Mouse (Mus musculus) thymus, postnatal 25 days (tissue): ENCODE data around the gene Chst1.
A peak's percentile ranks its signal among the peaks of the same experiment; 100 is the strongest.

Experiments
- DNase-seq: peaks from one replicate; pipeline ENCODE4 v3.0.0; 2022

Gene Chst1

GRCm38 (mm10) chr2:92599487-92600347 is at the start of gene Chst1:
Chst1 (plus strand) TSS chr2:92599707.
- peak; percentile 27 for DNase-seq

GRCm38 (mm10) chr2:92550051-92550450 is 49.5 kb upstream of the Chst1 start:
- DNase-seq = no peak

GRCm38 (mm10) chr2:92554536-92554935 is 45.0 kb upstream of the Chst1 start:
- DNase-seq = no peak

- DNase-seq = no peak
Observed at GRCm38 (mm10) chr2:92562930-92563329, 36.6 kb upstream of the Chst1 start.

- DNase-seq = no peak
Observed at GRCm38 (mm10) chr2:92570623-92571022, 28.9 kb upstream of the Chst1 start.

- DNase-seq = no peak
Observed at GRCm38 (mm10) chr2:92577824-92578223, 21.7 kb upstream of the Chst1 start.

GRCm38 (mm10) chr2:92581302-92581701 is 18.2 kb upstream of the Chst1 start:
- DNase-seq = no peak

GRCm38 (mm10) chr2:92582596-92582995 is 16.9 kb upstream of the Chst1 start:
- DNase-seq = no peak

GRCm38 (mm10) chr2:92587806-92588205 is 11.7 kb upstream of the Chst1 start:
- DNase-seq = no peak

GRCm38 (mm10) chr2:92594929-92595730 is 4.4 kb upstream of the Chst1 start:
- no peak for DNase-seq

GRCm38 (mm10) chr2:92597291-92597690 is 2.2 kb upstream of the Chst1 start:
- no peak for DNase-seq

GRCm38 (mm10) chr2:92598941-92599486 is 493 bp upstream of the Chst1 start:
- no peak for DNase-seq

GRCm38 (mm10) chr2:92600348-92600670 is 802 bp downstream of the Chst1 start:
- DNase-seq = no peak

GRCm38 (mm10) chr2:92601246-92601645 is 1.7 kb downstream of the Chst1 start:
- DNase-seq = no peak

- no peak for DNase-seq
Observed at GRCm38 (mm10) chr2:92602073-92602472, 2.6 kb downstream of the Chst1 start.

- DNase-seq = no peak
Observed at GRCm38 (mm10) chr2:92603591-92603990, 4.1 kb downstream of the Chst1 start.

GRCm38 (mm10) chr2:92604565-92604964 is 5.1 kb downstream of the Chst1 start:
- DNase-seq = no peak

GRCm38 (mm10) chr2:92605995-92606394 is 6.5 kb downstream of the Chst1 start:
- DNase-seq = no peak

GRCm38 (mm10) chr2:92607153-92607552 is 7.6 kb downstream of the Chst1 start:
- DNase-seq = no peak

- DNase-seq = no peak
Observed at GRCm38 (mm10) chr2:92607592-92607991, 8.1 kb downstream of the Chst1 start.

- DNase-seq = no peak
Observed at GRCm38 (mm10) chr2:92608013-92608619, 8.6 kb downstream of the Chst1 start.

- DNase-seq = peak; percentile 35
Observed at GRCm38 (mm10) chr2:92608810-92609581, 9.5 kb downstream of the Chst1 start.
